Mouse (Mus musculus): ENCODE measurements around the gene Itpkb.

DNA sequence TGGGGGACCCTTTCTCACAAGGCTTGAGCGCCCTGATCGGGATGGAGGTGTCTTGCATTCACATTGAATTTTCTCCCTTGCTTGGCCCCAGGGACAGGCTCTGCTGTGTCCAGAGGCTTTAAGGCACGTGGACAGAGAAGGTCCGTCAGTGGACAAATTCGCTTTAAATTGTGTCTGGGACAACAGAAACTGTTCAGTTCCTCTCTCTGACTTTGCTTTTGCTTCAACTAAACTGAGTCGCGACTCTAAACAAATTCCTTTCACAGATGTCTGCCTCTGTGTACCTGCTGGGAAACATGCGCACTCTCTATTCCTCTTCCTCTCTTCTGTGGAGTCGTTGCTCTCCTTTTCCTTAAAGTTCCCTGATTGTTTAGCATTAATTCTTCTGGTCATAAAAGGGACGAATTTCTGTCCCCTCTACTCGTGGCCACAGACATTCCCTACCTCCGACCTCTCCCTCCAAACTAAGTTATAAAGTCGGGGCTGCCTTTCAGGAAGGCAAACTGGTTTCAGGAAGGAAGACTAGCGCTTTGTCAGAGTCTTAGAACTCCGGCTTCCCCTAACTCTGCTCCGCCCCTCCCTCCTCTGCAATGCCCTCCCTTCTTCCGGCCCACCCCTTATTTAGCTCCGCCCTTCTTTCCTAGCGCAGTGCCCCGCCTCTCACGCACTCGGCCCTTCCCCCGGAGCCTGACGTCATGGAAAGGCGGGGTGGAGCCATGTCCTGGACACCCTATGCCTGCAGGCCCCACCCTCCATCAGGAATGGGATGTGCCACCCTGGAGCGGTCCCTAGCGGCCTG is 56.9 kb downstream of the Itpkb start:
- no peak for TF ChIP-seq MAFK (IDR thresholded peaks at IDR 0.05; ENCODE audit: insufficient replicate concordance, low read length)
- TF ChIP-seq NRF1 (IDR thresholded peaks at IDR 0.05; ENCODE audit: low read depth, low read length): peak; percentile 59
- TF ChIP-seq JUND (conservative IDR thresholded peaks at IDR 0.05; ENCODE audit: low read depth, low read length): peak; percentile 19; the same call in 1 of the 2 replicates
- TF ChIP-seq EP300 (IDR thresholded peaks at IDR 0.05; ENCODE audit: low read length): peak; percentile 61
- TF ChIP-seq POLR2A (IDR thresholded peaks at IDR 0.05; ENCODE audit: low read depth, low read length): peak; percentile 96
- peak; percentile 89 for TF ChIP-seq ELF1 (IDR thresholded peaks at IDR 0.05; ENCODE audit: low read depth, low read length)

Measured in CH12.LX (cell line).